Mouse (Mus musculus) central nervous system, embryonic 11.5 days (tissue): ENCODE measurements around the gene Snhg11. TPM values are rescaled to one million over a fixed set of nuclear protein-coding genes. Genes with fewer than 3 reads are reported as not detected.

Source experiments
- polyA plus RNA-seq: library from polyadenylated mRNA; depleted of rRNA; stranded (reverse); fragments of >200 nt; gene quantifications from 2 replicates; pipeline ENCODE4 v1.2.3, GENCODE M21; 2012; rRNA removed

Gene Snhg11
- 82.1 and 92.2 TPM in 2 replicates for polyA plus RNA-seq

GRCm38 (mm10) chr2:158375443-158376122 is at the start of gene Snhg11:
Gene Snhg11 (plus strand): TSS chr2:158375638.

GRCm38 (mm10) chr2:158409595-158410021 is 34.2 kb downstream of the Snhg11 start, which contains the start of gene Ralgapb:
Gene Ralgapb (plus strand): TSS chr2:158409848.

Other genes starting within 250 kb of the Snhg11 start
- gene Tgm2, start 229.2 kb upstream of the Snhg11 start, polyA plus RNA-seq, result 12.1 and 12.4 TPM in 2 replicates
- 3.2 and 5.0 TPM in 2 replicates for gene D630003M21Rik, start 146.4 kb upstream of the Snhg11 start, polyA plus RNA-seq
- gene Bpi, start 117.5 kb upstream of the Snhg11 start, polyA plus RNA-seq, result 0.04 TPM in 1 of 2 replicates, not detected in the other
- gene Lbp, start 69.1 kb upstream of the Snhg11 start, polyA plus RNA-seq, result 2.1 and 3.4 TPM in 2 replicates
- gene Ralgapb, start 34.2 kb downstream of the Snhg11 start, polyA plus RNA-seq, result 17.5 and 24.4 TPM in 2 replicates
- 0.13 TPM in 1 of 2 replicates, not detected in the other for gene Adig, start 127.0 kb downstream of the Snhg11 start, polyA plus RNA-seq
- 0.31 and 0.40 TPM in 2 replicates for gene Arhgap40, start 137.2 kb downstream of the Snhg11 start, polyA plus RNA-seq
- 11.8 and 12.0 TPM in 2 replicates for gene Slc32a1, start 235.1 kb downstream of the Snhg11 start, polyA plus RNA-seq
- gene Actr5, start 249.2 kb downstream of the Snhg11 start, polyA plus RNA-seq, result 14.8 and 17.1 TPM in 2 replicates